Mouse (Mus musculus) heart, embryonic 14.5 days (tissue): ENCODE measurements around the gene H2afj. TPM values are rescaled to one million over a fixed set of nuclear protein-coding genes. Genes with fewer than 3 reads are reported as not detected.
A peak's percentile ranks its signal among the peaks of the same experiment; 100 is the strongest.

Experiments
- ATAC-seq: fragments of 200-750 bp; cut with Nextera tagmentation; 2 replicates; pipeline ENCODE4 v1.8.0; 2017; ENCODE audit warnings: low read depth, moderate TSS enrichment; ENCODE audit not compliant: insufficient number of reproducible peaks, insufficient read depth, low FRiP score
- H3K27ac ChIP-seq, 2 experiments: fragments of 200-500 bp in 1 of 2; fragments of 300-500 bp in 1 of 2; sonication (generic) in 1 of 2; replicated peaks in 1 of 2; 2 replicates each; pipeline ENCODE4 v1.5.1; 2012 to 2014; ENCODE audit warnings: low read depth in 2 of 2, low read length in 2 of 2, control low read depth in 1 of 2, mild to moderate bottlenecking in 1 of 2, mixed read lengths in 1 of 2; ENCODE audit not compliant: control insufficient read depth in 1 of 2, insufficient read depth in 1 of 2
- H3K27me3 ChIP-seq: fragments of 300-500 bp; sonication (generic); 2 replicates; pipeline ENCODE4 v1.6.1; 2014; ENCODE audit warnings: mild to moderate bottlenecking, low read length, control low read depth; ENCODE audit not compliant: control insufficient read depth, insufficient read depth
- H3K36me3 ChIP-seq: fragments of 300-500 bp; sonication (generic); 2 replicates; pipeline ENCODE4 v1.6.1; 2014; ENCODE audit warnings: mild to moderate bottlenecking, control low read depth, low read length, mixed read lengths; ENCODE audit not compliant: control insufficient read depth, insufficient read depth
- H3K4me1 ChIP-seq, 2 experiments: fragments of 200-500 bp in 1 of 2; fragments of 300-500 bp in 1 of 2; sonication (generic) in 1 of 2; 2 replicates each; pipeline ENCODE4 v1.6.1; 2012 to 2014; ENCODE audit warnings: low read length in 2 of 2, control low read depth in 1 of 2, mixed read lengths in 1 of 2; ENCODE audit not compliant: control insufficient read depth in 2 of 2, insufficient read depth in 2 of 2
- H3K4me2 ChIP-seq: fragments of 300-500 bp; sonication (generic); 2 replicates; pipeline ENCODE4 v1.6.1; 2014; ENCODE audit warnings: mild to moderate bottlenecking, low read length
- H3K4me3 ChIP-seq, 2 experiments: fragments of 200-500 bp in 1 of 2; fragments of 300-500 bp in 1 of 2; sonication (generic) in 1 of 2; 2 replicates each; pipeline ENCODE4 v1.5.1; 2012 to 2014; ENCODE audit warnings: low read length in 2 of 2, mild to moderate bottlenecking in 2 of 2, control low read depth in 1 of 2, low read depth in 1 of 2, moderate library complexity in 1 of 2; ENCODE audit not compliant: control insufficient read depth in 1 of 2, insufficient read depth in 1 of 2
- H3K9ac ChIP-seq: fragments of 300-500 bp; sonication (generic); 2 replicates; pipeline ENCODE4 v1.6.1; 2014; ENCODE audit warnings: mild to moderate bottlenecking, low read length
- H3K9me3 ChIP-seq: fragments of 300-500 bp; sonication (generic); 2 replicates; pipeline ENCODE4 v1.6.1; 2016; ENCODE audit warnings: low read length, control low read depth; ENCODE audit not compliant: control insufficient read depth
- WGBS: fragments of 180-500 bp; shearing (Covaris S2); extraction: QIAGEN DNeasy Blood & Tissue Kit; methylation state at CpG from one replicate; pipeline ENCODE4 v1.1.7; 2014; 5-methylcytosine and 5-hydroxymethylcytosine counted together
- polyA plus RNA-seq: library from polyadenylated mRNA; unstranded; fragments of >200 nt; fragmentation: Nextera tagmentation; extraction: Ambion mirVana; gene quantifications from 2 replicates; pipeline ENCODE4 v1.2.1, GENCODE M21; 2014

H2afj gene
- 71.4 TPM in 2 replicates for polyA plus RNA-seq

GRCm38 (mm10) chr6:136808014-136808417 is at the start of gene H2afj:
TSS of gene H2afj (plus strand) at chr6:136808244.
- ATAC-seq: peak; percentile 88
- Histone ChIP-seq H3K4me1 (peaks cover 7 to 18% of the 10 kb centered on the region in 2 experiments), H3K36me3 (peaks cover 13% of the 10 kb centered on the region), H3K9ac (peak within 1 kb of the TSS; percentile 78), H3K4me2 (peak within 1 kb of the TSS; percentile 91), H3K4me3 (peak within 1 kb of the TSS; percentile 77 to 90), H3K27me3 (no peaks in the 10 kb centered on the region), H3K9me3 (no peaks in the 10 kb centered on the region), H3K27ac (peak within 1 kb of the TSS; percentile 52 to 71; a peak in 3 of 4 replicates)
- under 1% methylated on average over 34 of the region's 34 CpGs for WGBS

- Histone ChIP-seq H3K9ac (no peak overlapping the region), H3K4me3 (no peak overlapping the region), H3K27me3 (no peaks in the 10 kb centered on the region), H3K4me1 (peaks cover 5 to 14% of the 10 kb centered on the region in 2 experiments), H3K9me3 (no peaks in the 10 kb centered on the region), H3K27ac (no peak overlapping the region), H3K36me3 (no peaks in the 10 kb centered on the region), H3K4me2 (no peak overlapping the region; the same call in 1 of the 2 replicates)
- 3% methylated on average over 1 of the region's 1 CpGs for WGBS
- ATAC-seq: no peak
Measured at GRCm38 (mm10) chr6:136763912-136764311, 44.1 kb upstream of the H2afj start.

GRCm38 (mm10) chr6:136769143-136769542 is 38.9 kb upstream of the H2afj start:
- no peak for ATAC-seq
- WGBS: 69% methylated on average over 8 of the region's 8 CpGs
- Histone ChIP-seq H3K4me3 (no peak overlapping the region), H3K9me3 (no peaks in the 10 kb centered on the region), H3K4me1 (peaks cover 2 to 5% of the 10 kb centered on the region in 2 experiments; a peak in 3 of 4 replicates), H3K9ac (no peak overlapping the region), H3K27me3 (no peaks in the 10 kb centered on the region), H3K27ac (no peak overlapping the region), H3K4me2 (no peak overlapping the region), H3K36me3 (no peaks in the 10 kb centered on the region)

DNA sequence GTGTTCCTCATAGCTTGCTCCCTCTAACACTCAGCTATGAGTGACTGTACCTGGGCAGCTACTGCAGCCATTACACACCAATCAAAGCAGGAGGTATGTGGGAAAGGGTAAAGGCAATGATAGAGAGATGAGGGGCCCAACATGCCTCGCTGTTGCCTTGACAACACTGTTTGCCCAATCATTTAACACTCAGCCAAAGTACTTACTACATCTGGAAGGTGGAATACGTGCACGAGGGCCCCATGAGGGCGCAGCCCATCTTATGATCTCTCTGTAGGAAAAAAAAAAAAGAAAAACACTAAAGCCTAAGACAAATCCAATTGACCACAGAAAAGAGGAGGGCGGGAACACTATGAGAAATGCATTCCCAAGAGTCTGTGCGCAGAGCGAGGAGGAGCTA is 38.2 kb upstream of the H2afj start:
- no peak for ATAC-seq
- no peaks in the 10 kb centered on the region for H3K9me3 ChIP-seq
- WGBS: 76% methylated on average over 7 of the region's 7 CpGs
- H3K36me3 ChIP-seq: no peaks in the 10 kb centered on the region
- H3K4me3 ChIP-seq: no peak overlapping the region
- no peak overlapping the region for H3K27ac ChIP-seq
- no peaks in the 10 kb centered on the region for H3K27me3 ChIP-seq
- H3K4me1 ChIP-seq: no peaks in the 10 kb centered on the region; a peak in 1 of 4 replicates
- no peak overlapping the region for H3K9ac ChIP-seq
- H3K4me2 ChIP-seq: no peak overlapping the region

DNA sequence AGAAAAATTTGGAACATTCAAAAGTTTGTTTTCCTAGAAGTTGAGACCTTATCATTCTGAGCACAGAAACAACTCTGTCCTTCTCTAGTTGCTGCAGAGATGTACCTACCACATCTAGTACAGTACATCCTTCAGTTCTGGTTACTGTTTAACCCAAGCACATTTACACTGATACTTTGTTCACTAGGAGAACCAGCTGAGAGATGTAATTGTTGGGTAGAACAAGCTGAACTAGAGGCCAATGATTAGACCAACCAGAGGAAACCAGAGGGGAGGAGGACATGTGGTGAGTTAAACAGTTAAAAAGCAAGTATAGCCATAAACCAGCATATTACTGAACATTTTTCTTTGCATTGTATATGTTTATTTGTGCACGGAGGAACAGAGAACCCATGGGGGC is 31.7 kb upstream of the H2afj start:
- 76% methylated on average over 1 of the region's 1 CpGs for WGBS
- no peak for ATAC-seq
- no peaks in the 10 kb centered on the region for H3K36me3 ChIP-seq
- H3K4me2 ChIP-seq: no peak overlapping the region
- H3K9ac ChIP-seq: no peak overlapping the region
- no peaks in the 10 kb centered on the region for H3K27me3 ChIP-seq
- H3K27ac ChIP-seq: no peak overlapping the region
- H3K4me1 ChIP-seq: no peaks in the 10 kb centered on the region
- H3K4me3 ChIP-seq: no peak overlapping the region
- no peaks in the 10 kb centered on the region for H3K9me3 ChIP-seq

GRCm38 (mm10) chr6:136781377-136781986 is 26.6 kb upstream of the H2afj start, which contains the start of gene Gucy2c:
TSS of gene Gucy2c (minus strand) at chr6:136781765.
- H3K4me3 ChIP-seq: no peak within 1 kb of the TSS
- no peaks in the 10 kb centered on the region for H3K9me3 ChIP-seq
- no peaks in the 10 kb centered on the region for H3K27me3 ChIP-seq
- no peaks in the 10 kb centered on the region for H3K36me3 ChIP-seq
- H3K9ac ChIP-seq: no peak within 1 kb of the TSS
- H3K4me1 ChIP-seq: no peaks in the 10 kb centered on the region
- ATAC-seq: no peak
- no peak within 1 kb of the TSS for H3K27ac ChIP-seq
- 75% methylated on average over 20 of the region's 20 CpGs for WGBS
- H3K4me2 ChIP-seq: no peak within 1 kb of the TSS

DNA sequence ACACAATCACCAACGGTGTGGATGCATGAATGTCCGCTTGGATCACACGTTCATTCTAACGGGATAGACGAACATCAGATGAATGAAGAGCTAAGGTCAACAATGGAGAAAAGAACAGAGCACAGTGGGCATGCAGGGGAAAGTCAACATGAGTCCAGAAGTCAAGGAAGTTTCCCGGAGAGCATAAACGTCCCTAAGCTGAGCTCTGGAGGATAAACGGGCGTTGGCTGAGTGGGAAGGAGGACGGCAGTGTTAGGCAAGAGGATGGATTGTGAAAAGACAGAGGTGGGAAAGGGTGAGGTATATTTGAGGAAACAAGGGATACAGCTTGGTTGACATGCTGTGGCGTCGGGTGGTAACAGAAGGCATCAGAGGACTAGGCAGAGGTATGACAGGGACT is 25.9 kb upstream of the H2afj start:
- H3K36me3 ChIP-seq: no peaks in the 10 kb centered on the region
- no peaks in the 10 kb centered on the region for H3K4me1 ChIP-seq
- ATAC-seq: no peak
- no peak overlapping the region for H3K27ac ChIP-seq
- H3K4me2 ChIP-seq: no peak overlapping the region
- H3K9me3 ChIP-seq: no peaks in the 10 kb centered on the region
- 86% methylated on average over 12 of the region's 12 CpGs for WGBS
- H3K9ac ChIP-seq: no peak overlapping the region
- no peaks in the 10 kb centered on the region for H3K27me3 ChIP-seq
- no peak overlapping the region for H3K4me3 ChIP-seq

DNA sequence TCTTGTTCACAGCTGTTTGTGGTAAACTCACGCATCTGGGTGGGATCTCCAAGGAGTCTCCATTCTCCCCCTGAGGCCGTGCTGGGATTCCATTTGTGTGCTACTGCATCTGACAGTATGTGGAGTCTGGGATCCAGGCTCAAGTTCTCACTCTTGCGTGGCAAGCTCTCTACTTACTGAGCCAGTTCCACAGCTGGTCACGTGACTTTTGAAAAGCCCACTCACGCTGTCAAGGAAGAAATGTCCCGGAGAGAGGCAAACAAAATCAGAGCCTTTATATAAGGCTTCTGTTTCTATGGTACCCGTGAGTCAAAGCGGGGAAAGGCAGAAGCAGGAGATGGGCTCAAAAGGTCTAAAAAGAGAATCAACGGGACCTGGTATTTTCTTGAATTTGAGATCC is 25.3 kb upstream of the H2afj start:
- no peaks in the 10 kb centered on the region for H3K9me3 ChIP-seq
- no peaks in the 10 kb centered on the region for H3K27me3 ChIP-seq
- H3K4me1 ChIP-seq: no peaks in the 10 kb centered on the region
- H3K36me3 ChIP-seq: no peaks in the 10 kb centered on the region
- 84% methylated on average over 9 of the region's 9 CpGs for WGBS
- no peak overlapping the region for H3K4me2 ChIP-seq
- no peak overlapping the region for H3K4me3 ChIP-seq
- ATAC-seq: no peak
- H3K9ac ChIP-seq: no peak overlapping the region
- no peak overlapping the region for H3K27ac ChIP-seq
